Mouse (Mus musculus): ENCODE measurements around the gene Ubald2. TPM values are rescaled to one million over a fixed set of nuclear protein-coding genes. Genes with fewer than 3 reads are reported as not detected.
"Not testable (repeated sequence)": the region's sequence is repeated elsewhere in the genome, so short reads cannot be mapped to it uniquely, and the experiment has no call there.

Ubald2 gene
- total RNA-seq, 2 experiments from 2014 or later, result 41.8 to 56.5 TPM

- intact Hi-C loops (cut with DNase I), result loop anchor here (1.0 to 5.0 kb wide), 2 partner anchors 127 to 219 kb away; no protein-coding TSS in a partner anchor
These were observed 12.5 kb downstream of the Ubald2 start for GRCm38 (mm10) chr11:116446308-116446887.

DNA sequence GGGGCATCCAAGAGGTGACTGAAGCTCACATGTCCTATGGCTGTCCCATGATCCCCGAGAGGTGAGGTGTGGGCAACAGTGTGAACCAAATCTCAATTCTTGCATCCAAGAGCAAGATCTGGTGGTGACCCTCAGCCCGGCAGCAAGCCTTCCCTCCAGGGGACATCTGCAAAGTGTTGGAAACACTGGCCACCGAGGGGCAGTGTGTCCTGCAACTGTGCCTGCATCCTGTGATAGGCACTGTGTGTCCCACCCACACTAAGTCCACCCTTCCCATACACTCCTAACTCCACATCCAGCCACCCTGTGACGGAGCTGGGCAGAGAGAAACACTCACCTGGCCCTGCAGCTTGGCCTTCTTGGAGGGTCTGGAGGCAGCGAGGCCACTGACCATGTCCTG lies 13.9 kb downstream of the Ubald2 start:
- no peak for DNase-seq
- intact Hi-C loops (cut with DNase I), result loop anchor here (5.0 kb wide), 1 partner anchor 221 kb away; no protein-coding TSS in a partner anchor

More at GRCm38 (mm10) chr11:116446308-116446887, 12.5 kb downstream of the Ubald2 start:
- DNase-seq, result no peak

- intact Hi-C loops (cut with DNase I), result loop anchor here (5.0 kb wide), 1 partner anchor 222 kb away; no protein-coding TSS in a partner anchor
These were observed 15.4 kb downstream of the Ubald2 start for GRCm38 (mm10) chr11:116449341-116449740.

DNA sequence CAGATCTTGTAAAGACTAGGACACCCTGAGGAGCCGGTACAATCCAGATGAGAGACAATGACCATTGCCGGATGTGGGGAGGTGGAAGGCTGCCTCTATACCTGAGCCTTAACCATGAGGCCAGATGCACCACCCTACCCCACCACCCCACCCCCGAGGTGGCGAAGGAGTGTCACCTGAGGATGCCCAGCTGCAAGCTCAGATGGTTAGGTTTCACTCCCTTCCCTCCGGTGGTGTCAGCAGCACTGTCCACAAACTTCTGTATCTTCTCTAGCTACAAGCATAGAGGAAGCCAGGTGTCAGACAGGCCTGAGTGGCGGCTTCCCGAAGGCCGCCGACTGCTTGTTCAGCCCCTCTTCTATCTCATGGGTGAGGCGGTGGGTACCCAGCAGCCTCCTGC lies 20.0 kb downstream of the Ubald2 start:
- no peak for DNase-seq
- intact Hi-C loops (cut with DNase I), result no loop called here

More at GRCm38 (mm10) chr11:116449341-116449740, 15.4 kb downstream of the Ubald2 start:
- no peak for DNase-seq

DNA sequence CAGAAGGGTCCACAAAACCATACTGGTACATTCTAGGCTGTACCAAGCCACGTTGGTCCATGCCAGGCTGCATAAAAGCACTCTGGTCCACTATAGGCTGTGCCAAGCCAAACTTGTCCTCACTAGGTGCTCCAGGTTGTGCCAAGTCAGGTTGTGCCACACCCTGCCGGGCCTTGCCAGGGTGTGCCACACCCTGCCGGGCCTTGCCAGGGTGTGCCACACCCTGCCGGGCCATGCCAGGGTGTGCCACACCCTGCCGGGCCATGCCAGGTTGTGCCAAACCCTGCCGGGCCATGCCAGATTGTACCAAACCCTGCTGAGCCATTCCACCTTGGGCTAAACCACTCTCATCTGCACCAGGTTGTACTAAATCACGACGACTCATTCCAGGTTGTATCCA lies 22.3 kb downstream of the Ubald2 start:
- intact Hi-C loops (cut with DNase I), result no loop called here
- DNase-seq, result peak in 1 of 2 experiments; percentile 7

DNA sequence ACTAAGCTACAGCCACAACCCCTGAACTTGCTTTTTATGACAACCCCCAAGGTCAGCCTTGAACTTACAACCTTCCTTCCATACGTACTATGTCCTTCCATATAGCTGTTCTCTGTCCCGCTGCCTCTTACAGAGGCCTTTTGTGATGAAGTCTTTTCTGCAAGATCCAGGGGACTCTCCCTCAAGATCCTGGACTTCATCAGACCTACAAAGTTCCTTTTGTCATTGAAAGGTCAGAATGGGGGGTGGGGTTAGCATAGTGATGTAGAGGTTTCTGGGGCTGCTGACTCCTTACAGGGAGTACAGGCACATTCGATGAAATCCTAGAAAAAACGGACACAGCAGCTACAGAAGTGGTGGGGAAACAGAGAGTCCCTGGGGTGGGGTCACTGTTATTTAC lies 25.9 kb downstream of the Ubald2 start:
- DNase-seq, result no peak
- intact Hi-C loops (cut with DNase I), result loop anchor here (5.0 kb wide), 1 partner anchor 232 kb away; no protein-coding TSS in a partner anchor

DNA sequence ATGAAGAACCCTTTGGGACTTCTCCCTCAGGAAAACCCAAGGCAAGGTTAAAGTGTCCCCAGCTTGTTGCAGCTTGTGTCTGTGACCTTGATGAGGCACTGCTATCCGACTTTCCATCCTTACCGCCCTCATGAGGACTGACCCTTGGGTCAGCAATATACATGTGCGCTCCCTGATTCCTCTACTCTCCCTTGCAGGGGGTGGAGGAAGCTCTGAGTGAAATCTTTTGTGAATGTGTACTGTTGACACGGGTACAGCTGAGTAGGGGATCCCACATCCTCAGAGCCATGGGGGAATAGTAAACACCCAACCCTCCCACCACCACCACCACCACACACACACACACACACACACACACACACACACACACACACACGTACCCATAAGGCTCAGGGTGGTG lies 29.4 kb downstream of the Ubald2 start:
- no peak for DNase-seq
- intact Hi-C loops (cut with DNase I), result loop anchor here (5.0 kb wide), 1 partner anchor 236 kb away; no protein-coding TSS in a partner anchor

- intact Hi-C loops (cut with DNase I), result loop anchor here (5.0 kb wide), 1 partner anchor 237 kb away; no protein-coding TSS in a partner anchor
These were observed 29.9 kb downstream of the Ubald2 start for GRCm38 (mm10) chr11:116463833-116464232.

GRCm38 (mm10) chr11:116466141-116466540 lies 32.2 kb downstream of the Ubald2 start, which contains the start of gene Qrich2:
TSS of gene Qrich2 (minus strand) at chr11:116466241.
- intact Hi-C loops (cut with DNase I), result no loop called here

More at GRCm38 (mm10) chr11:116463833-116464232, 29.9 kb downstream of the Ubald2 start:
- peak; percentile 83 for DNase-seq

DNA sequence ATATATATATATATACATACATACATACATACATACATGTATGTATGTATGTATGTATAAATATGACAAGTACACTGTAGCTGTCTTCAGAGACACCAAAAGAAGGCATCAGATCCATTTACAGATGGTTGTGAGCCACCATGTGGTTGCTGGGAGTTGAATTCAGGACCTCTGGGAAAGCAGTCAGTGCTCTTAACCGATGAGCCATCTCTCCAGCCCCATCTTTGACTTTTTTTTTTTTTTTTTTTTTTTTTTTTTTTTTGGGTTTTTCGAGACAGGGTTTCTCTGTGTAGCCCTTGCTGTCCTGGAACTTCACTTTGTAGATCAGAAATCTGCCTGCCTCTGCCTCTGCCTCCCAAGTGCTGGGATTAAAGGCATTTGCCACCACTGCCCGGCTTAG lies 34.4 kb downstream of the Ubald2 start:
- intact Hi-C loops (cut with DNase I); DNase-seq: not testable (repeated sequence)

More at GRCm38 (mm10) chr11:116466141-116466540, 32.2 kb downstream of the Ubald2 start, which contains the start of gene Qrich2:
- no peak for DNase-seq

GRCm38 (mm10) chr11:116470249-116470648 lies 36.4 kb downstream of the Ubald2 start:
- DNase-seq, result no peak
- intact Hi-C loops (cut with DNase I), result no loop called here

GRCm38 (mm10) chr11:116470896-116471295 lies 37.0 kb downstream of the Ubald2 start:
- DNase-seq, result peak in 1 of 2 experiments; percentile 17
- intact Hi-C loops (cut with DNase I), result no loop called here

- no peak for DNase-seq
- intact Hi-C loops (cut with DNase I), result no loop called here
These were observed 38.4 kb downstream of the Ubald2 start for GRCm38 (mm10) chr11:116472275-116472674.

GRCm38 (mm10) chr11:116476041-116476440 lies 42.1 kb downstream of the Ubald2 start:
- intact Hi-C loops (cut with DNase I), result no loop called here
- DNase-seq, result no peak

- intact Hi-C loops (cut with DNase I), result no loop called here
- no peak for DNase-seq
These were observed 42.8 kb downstream of the Ubald2 start for GRCm38 (mm10) chr11:116476696-116477095.

DNA sequence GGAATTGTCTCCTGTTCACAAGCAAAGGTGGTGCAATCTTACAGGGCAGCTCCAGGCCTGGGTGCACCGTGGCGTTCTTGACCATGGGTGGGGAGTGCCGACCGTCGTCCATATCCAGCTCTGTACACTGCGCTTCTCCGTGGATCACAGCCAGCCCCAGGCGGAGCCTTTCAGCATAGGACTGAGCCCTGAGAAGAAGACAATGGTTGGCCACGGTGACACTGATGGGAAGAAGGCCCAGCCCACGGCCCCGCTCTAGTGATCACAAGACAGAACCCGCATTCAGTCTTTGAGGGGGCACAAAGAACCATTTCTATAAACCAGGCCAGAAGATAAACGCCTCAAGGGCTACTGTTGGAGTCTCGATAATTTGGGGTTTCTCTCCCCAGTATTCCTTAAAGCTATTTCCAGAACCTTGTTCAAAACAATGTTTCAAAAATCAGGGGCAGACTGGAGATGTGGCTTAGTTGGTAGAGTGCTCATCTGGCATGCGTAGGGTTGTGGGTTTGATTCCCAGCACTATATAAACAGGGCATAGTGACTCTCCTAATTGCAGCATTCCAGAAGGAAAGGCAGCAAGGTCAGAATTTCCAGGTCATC lies 43.4 kb downstream of the Ubald2 start:
- intact Hi-C loops (cut with DNase I), result no loop called here
- no peak for DNase-seq

DNA sequence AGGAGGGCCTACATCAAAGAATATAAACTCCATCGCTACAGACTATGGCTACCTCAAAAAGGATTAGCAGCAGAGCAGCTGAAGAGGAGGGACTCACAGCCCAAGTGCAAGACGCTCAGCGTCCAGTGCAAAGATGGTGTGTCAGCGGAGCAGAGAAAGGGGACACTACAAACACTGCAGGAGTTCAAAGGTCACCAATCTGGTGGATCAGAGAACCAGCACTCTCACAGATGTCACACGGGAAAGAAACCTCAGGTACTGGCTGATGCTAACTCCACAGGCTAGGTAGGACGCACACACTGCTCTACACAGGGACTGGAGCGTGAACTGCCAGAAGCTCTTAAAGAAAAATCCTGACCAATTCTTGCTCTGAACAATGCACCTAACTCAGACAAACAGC lies 45.1 kb downstream of the Ubald2 start:
- intact Hi-C loops (cut with DNase I), result no loop called here
- no peak for DNase-seq

DNA sequence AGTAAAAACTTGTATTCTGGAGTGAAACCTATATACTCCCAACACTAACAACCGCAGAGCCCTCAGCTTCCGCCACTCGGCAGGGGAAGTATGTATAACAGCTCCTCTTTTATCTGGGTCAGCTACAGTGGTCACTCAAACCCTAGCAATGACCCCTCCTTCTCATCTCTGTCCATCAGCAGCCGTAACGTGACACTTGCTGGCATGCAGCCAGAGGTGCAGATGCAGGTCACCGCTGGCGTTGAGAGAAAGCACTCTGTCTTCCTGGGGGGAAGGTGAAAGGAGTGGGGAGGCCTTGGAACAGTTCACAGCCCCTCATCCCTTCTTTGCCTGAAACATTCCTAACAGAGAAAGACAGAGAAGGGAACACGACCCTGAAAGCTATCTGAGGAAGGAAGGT lies 45.9 kb downstream of the Ubald2 start:
- intact Hi-C loops (cut with DNase I), result no loop called here
- no peak for DNase-seq

DNA sequence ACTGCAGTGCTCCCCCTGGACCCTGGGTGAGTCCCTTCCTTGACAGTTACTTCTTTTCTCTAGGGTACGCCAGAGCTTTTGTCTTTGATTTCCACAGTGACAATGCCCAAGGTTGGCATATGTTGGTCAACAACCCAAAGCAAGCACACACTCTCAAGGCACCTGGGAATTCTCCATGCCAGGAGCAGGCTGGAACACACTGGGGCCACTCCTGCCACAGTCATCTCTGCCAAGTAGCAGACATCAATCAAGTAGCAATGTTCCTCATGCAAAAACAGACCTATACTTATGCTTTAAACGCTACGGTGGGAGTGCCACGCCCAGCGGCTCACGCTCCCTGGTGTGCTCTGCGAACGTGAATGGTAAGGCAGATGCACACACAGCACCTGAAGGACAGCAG lies 47.1 kb downstream of the Ubald2 start:
- intact Hi-C loops (cut with DNase I), result no loop called here
- DNase-seq, result no peak

DNA sequence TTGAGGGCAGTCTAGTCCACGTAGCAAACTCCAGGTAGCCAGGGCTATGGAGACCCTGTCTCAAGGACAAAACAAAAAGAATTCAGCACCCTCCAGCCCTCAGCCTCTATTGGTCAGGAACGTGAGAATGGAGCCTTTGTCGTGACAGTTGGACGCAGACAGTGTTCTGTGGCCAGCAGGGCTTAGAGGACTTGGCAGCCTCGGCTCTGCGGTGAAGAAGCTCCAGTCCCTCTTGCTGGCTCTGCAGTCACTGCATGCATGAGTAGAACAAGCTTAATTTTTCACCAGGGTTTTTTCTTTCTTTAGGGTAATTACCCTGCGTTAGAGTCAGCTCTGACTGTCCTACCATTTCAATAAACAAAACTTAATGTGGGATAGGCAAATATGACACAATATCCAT lies 47.9 kb downstream of the Ubald2 start:
- intact Hi-C loops (cut with DNase I), result no loop called here
- no peak for DNase-seq

- intact Hi-C loops (cut with DNase I), result no loop called here
These were observed 50.4 kb downstream of the Ubald2 start for GRCm38 (mm10) chr11:116484261-116484660.

DNA sequence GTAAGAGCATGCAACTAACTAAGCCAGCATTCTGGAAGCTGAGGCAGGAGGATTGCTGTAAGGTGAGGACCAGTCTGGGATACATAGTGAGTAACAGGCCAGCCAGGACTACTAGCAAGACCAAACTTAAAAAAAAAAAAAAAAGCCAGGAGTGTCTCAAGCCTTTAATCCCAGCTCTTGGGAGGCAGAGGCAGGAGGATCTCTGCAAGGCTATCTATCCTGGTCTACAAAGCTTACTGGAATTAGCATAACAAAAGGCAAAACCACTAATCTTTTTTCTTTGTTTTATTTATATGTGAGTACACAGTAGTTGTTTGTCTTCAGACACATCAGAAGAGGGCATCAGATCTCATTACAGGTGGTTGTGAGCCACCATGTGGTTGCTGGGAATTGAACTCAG lies 54.3 kb downstream of the Ubald2 start:
- intact Hi-C loops (cut with DNase I), result no loop called here

More at GRCm38 (mm10) chr11:116484261-116484660, 50.4 kb downstream of the Ubald2 start:
- no peak for DNase-seq

More for the DNA sequence above, 54.3 kb downstream of the Ubald2 start:
- no peak for DNase-seq
